22 mouse cellular contexts compared by ENCODE assay signal in the genomic region with DNA sequence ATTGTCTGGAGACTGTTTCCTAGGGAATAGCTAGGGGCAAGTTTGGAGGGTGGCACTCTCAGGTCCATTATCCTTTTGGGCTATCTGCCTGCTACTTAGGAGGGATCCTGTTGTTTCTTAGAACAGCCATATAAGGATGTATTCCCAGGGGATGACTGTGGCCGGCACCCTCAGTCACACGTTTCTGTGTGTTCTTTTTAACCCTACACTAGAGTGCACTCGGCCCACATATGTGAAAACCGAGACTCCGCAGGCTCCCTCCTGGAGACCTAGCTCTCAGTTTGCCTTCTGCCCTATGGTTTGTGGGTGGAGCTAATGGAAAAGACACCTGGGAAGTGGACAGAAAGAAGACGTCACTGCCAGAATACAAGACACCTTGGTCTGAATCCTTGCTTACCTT. TPM values are rescaled to one million over a fixed set of nuclear protein-coding genes. Genes with fewer than 3 reads are reported as not detected.
"Had no signal": no experiment of that assay in that cellular context is flagged by ENCODE, and none has a peak within 500 bp of the region (broad histone marks: within the 10 kb centered on the region; RNA-seq: fewer than 3 reads in every experiment).

No protein-coding gene starts in this region.

- H3K9ac ChIP-seq: intestine, embryonic 15.5 days; kidney, embryonic 15.5 days; liver, embryonic 12.5 days; liver, embryonic 15.5 days; stomach, embryonic 15.5 days had no signal

- ATAC-seq: intestine, embryonic 15.5 days; liver, embryonic 12.5 days had no signal

- H3K36me3 ChIP-seq: intestine, embryonic 15.5 days; kidney, embryonic 15.5 days; limb, embryonic 13.5 days; liver, embryonic 12.5 days; liver, embryonic 15.5 days; midbrain, embryonic 13.5 days; neural tube, embryonic 13.5 days; stomach, embryonic 15.5 days had no signal

- DNase-seq: kidney, adult 11 months; kidney, adult 8-10 months; kidney, postnatal 10 days; kidney, postnatal 36 days; left cerebral cortex, postnatal 4 days; liver; lung, postnatal 10 days; right cerebral cortex, postnatal 25 days; spleen, adult 18-20 months; thymus, postnatal 25 days had no signal

- H3K9me3 ChIP-seq: intestine, embryonic 15.5 days; kidney, embryonic 15.5 days; limb, embryonic 13.5 days; liver, embryonic 12.5 days; liver, embryonic 15.5 days; midbrain, embryonic 13.5 days; neural tube, embryonic 13.5 days; stomach, embryonic 15.5 days had no signal

- H3K27me3 ChIP-seq: intestine, embryonic 15.5 days; limb, embryonic 13.5 days; stomach, embryonic 15.5 days had no signal

- H3K4me3 ChIP-seq: intestine, embryonic 15.5 days; kidney, embryonic 15.5 days; liver, embryonic 12.5 days; liver, embryonic 15.5 days; neural tube, embryonic 13.5 days; stomach, embryonic 15.5 days had no signal

- H3K4me2 ChIP-seq: liver, embryonic 12.5 days; liver, embryonic 15.5 days had no signal

- H3K27ac ChIP-seq: intestine, embryonic 15.5 days; kidney, embryonic 15.5 days; limb, embryonic 13.5 days; liver, embryonic 12.5 days; liver, embryonic 15.5 days; macrophage; midbrain, embryonic 13.5 days; neural tube, embryonic 13.5 days had no signal

- H3K4me1 ChIP-seq: liver, embryonic 15.5 days had no signal

RNA-seq across cellular contexts. Expression of gene Chrna1, which starts 11.1 kb away (rescaled TPM):
- total RNA-seq: megakaryocyte, adult 5-6 weeks; neutrophil, adult 5-6 weeks had no signal
- polyA plus RNA-seq: macrophage; urinary bladder, adult 2 months had no signal
